Mouse (Mus musculus) embryo, embryonic 10.5 days (tissue): ENCODE measurements around the gene Cmtm2b.
A peak's percentile ranks its signal among the peaks of the same experiment; 100 is the strongest.
"Not testable (repeated sequence)": the region's sequence is repeated elsewhere in the genome, so short reads cannot be mapped to it uniquely, and the experiment has no call there.

Source experiments
- DNase-seq: peaks from one replicate; pipeline ENCODE4 v3.0.0-alpha.2; 2015; ENCODE audit warnings: low spot score

The Cmtm2b gene

GRCm38 (mm10) chr8:104321930-104322329 lies at the start of gene Cmtm2b:
Gene Cmtm2b, plus strand, starts transcription at chr8:104322230.
- DNase-seq = not testable (repeated sequence)

DNA sequence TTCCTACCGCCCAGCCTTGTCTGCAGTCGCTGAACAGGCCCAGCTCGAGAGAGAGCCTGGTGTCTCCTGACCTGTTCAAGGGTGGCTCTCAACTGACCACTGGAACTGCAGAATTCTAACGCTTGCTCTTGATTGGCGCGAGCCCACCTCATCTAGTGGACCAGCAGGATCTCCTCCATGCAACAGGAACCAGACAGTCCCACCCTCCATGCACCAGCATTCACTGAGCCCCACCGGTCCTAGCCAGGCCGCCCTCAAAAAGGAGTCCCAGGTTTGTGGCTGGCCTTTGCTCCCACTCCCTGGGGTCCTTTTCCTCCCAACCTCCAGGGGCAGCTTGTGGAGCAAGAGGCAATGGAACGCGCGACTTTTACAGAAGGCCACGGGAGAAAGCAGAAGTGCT lies 28.9 kb upstream of the Cmtm2b start, which contains the start of gene Cmtm2a:
TSS of gene Cmtm2a (minus strand) at position 101 of the 400 bp plus-strand sequence.
- not testable (repeated sequence) for DNase-seq

- DNase-seq = no peak
Observed at GRCm38 (mm10) chr8:104294396-104294795, 27.6 kb upstream of the Cmtm2b start.

- DNase-seq = peak; percentile 72
Observed at GRCm38 (mm10) chr8:104301577-104301976, 20.5 kb upstream of the Cmtm2b start.

- not testable (repeated sequence) for DNase-seq
Observed at GRCm38 (mm10) chr8:104302536-104302935, 19.5 kb upstream of the Cmtm2b start.

DNA sequence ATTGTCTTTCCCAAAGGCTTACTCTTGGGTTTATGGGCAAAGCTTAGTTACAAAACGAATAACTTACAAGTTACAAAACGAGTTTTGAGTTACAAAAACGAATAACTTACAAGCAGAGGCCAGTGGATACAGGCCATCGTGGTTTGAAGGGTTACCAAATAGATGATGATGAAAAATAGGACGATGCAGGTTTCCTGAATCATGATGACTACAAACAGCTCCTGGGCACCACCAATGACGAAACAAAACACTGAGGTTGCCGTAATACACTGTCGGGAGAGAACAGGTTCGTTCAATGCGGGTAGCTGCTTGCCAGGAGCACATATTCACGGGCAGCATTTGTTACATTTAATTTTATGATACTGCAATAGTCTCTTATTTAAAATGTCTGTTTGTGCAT lies 17.1 kb upstream of the Cmtm2b start:
- DNase-seq = no peak

DNA sequence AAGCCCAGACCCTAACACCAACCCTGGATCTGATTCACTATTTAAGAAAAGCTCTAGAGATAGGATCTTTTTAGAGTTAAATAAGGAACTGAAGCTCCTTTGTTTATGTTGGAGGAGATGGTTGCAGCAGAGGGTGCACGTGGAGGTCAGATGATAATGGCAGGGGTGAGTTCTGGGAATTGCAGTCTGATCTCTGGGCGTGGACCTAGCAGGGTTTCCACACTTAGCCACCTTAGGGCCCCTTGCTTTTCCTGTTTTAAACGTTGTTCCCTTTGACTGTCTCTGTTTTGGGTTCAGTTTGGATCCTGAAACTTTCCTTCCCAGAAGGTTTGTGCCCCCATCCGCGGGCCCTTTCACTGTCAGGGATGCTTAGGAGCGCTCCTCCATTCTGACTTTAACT lies 13.7 kb upstream of the Cmtm2b start:
- not testable (repeated sequence) for DNase-seq

DNA sequence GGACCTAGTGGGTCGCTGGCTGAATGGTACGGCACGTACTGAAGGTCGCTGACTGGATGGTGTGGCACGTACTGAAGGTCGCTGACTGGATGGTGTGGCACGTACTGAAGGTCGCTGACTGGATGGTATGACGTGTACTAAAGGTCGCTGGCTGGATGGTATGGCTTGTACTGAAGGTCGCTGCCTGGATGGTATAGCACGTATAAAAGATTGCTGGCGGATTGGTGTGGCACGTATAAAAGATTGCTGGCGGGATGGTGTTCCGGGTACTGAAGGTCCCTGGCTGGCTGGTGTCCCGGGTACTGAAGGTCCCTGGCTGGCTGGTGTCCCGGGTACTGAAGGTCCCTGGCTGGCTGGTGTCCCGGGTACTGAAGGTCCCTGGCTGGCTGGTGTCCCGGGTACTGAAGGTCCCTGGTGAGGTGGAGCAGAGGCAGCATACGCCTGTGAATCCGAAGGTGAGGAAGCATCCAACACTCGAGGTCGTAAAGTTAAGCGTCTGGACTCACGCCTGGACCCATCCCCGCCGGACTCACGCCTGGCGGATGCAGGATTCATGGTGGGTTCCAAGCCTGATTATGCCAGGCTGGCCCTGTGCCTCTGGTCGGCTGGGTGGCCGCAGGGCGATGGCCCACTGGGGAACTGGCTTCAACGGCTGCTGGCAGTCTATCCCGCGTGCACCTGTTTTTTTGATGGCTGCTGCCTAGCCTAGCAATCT lies 12.4 kb upstream of the Cmtm2b start, which contains the start of the genes Gm45711 and Cmtm1:
TSS of gene Gm45711 (minus strand) at position 641 of the 715 bp plus-strand sequence.
TSS of gene Cmtm1 (minus strand) at position 705 of the 715 bp plus-strand sequence.
- DNase-seq = not testable (repeated sequence)

DNA sequence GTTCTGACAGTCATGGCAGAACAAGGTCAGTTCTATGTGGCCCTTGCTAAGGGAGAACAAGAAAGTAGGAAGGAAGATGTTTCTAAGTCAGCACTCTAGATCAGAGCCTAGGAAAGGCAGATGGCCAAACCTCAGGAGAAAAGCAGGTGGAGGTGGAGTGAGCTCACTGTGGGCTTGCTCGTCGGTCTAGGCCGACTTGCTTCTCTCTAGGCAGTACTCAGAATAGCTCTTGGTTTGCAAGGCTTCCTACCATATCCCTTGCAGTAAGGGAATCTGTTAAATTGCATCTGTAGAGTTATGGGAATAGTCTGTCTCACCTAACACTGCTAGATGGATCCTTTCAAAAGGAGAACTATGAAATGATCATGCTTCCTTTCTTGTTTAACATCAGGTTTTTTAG lies 10.0 kb upstream of the Cmtm2b start:
- DNase-seq = not testable (repeated sequence)

DNA sequence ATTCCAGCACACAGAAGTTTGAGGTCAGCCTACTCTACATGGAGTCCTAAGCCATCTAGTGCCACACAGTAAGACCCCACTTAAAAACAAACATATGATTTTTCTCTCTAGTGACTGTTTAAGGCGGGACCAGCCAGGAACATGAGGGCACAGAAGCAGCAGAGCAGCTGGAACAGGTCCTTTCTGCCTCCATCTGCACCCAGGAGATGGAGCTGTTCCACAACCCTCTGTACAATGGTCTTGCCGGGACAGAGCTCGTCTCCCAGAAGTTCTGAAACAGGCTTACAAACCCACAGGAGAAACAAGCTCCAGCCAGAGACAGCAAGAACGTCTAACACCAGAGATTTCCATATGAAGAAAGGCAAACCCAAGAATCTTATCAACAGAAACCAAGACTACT lies 8.7 kb upstream of the Cmtm2b start:
- DNase-seq = no peak

GRCm38 (mm10) chr8:104321267-104321666 lies 763 bp upstream of the Cmtm2b start, which contains the start of gene Gm11020:
Gene Gm11020, plus strand, starts transcription at chr8:104321567.
- not testable (repeated sequence) for DNase-seq

DNA sequence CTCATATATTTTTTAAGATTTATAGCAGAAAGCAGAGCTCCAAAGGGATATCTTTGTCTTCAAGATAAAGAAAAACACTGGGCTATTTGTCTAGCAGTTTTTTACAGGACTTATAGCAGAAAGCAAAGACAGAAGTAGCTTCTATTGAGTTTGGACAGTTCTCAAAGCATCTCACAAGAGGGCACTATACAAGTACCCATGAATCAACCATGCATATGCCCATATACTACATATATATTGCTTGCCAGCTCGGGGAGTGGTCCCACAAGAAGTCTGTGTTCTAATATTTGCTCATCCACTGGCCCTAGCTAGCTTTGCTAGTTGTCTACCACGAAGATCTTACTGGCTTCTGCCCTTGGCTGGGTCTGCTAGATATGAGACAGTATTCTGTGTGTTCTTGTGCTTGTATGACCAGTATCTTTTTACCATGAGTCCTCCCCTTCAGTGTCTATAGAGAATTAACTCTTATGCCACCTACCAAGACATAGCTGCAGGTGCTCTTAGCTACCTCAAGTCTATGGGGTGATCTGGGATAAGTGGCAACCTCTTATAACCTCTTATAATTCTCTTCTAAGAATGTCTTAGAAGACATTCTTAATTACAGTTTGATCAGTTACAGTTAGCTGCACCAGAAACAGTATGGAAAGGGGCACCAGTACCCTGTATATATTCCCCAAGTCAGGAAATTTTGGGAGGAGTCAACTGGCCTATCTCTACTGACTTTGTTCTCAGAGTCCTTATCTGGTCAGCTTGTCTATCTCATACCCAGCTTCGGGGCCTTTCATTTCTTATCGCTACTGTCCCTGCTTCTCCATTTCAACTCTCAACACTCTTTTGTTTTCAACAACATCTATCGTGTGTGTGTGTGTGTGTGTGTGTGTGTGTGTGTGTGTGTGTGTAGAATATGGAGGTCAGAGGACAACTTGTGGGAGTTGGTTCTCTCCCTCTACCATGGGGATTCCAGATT lies 10.9 kb downstream of the Cmtm2b start:
- no peak for DNase-seq

DNA sequence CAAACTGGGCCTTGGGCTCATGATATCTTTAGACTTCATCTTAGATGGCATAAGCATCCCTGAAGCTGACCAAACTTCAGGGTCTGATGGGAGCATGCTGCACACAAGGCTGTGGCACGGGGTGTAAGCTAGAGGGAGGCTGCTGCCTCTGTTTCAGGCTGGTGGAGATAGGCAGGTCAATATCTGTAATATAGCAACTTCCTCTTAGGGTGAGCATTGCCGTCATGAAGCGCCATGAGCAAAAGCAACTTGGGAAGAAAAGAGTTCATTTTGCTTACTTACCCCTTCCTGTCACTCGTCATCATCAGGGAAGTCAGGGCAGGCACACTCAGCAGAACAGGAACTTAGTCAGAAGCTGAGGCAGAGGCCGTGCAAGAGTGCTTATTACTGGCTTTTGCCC lies 11.8 kb downstream of the Cmtm2b start:
- DNase-seq = no peak

DNA sequence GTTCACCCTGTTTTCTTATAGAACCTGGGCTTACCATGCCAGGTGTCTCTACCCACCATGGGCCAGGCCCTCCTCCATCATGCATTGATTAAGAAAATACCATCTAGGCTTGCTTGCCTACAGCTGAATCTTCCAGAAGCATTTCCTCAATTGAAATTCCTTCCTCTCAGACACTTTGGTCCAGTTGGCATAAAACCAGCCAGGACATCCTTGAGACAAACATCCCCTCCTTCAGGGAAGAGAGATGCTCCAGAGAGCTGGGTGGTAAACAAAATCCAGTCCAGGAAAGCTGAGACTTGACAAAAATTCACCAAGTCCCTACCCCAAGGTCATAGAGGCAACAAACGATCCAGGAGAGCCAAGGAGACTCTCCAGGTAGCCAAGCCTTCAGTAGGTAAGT lies 12.2 kb downstream of the Cmtm2b start:
- no peak for DNase-seq

- no peak for DNase-seq
Observed at GRCm38 (mm10) chr8:104336806-104337205, 14.8 kb downstream of the Cmtm2b start.

GRCm38 (mm10) chr8:104337890-104338289 lies 15.9 kb downstream of the Cmtm2b start:
- DNase-seq = no peak

DNA sequence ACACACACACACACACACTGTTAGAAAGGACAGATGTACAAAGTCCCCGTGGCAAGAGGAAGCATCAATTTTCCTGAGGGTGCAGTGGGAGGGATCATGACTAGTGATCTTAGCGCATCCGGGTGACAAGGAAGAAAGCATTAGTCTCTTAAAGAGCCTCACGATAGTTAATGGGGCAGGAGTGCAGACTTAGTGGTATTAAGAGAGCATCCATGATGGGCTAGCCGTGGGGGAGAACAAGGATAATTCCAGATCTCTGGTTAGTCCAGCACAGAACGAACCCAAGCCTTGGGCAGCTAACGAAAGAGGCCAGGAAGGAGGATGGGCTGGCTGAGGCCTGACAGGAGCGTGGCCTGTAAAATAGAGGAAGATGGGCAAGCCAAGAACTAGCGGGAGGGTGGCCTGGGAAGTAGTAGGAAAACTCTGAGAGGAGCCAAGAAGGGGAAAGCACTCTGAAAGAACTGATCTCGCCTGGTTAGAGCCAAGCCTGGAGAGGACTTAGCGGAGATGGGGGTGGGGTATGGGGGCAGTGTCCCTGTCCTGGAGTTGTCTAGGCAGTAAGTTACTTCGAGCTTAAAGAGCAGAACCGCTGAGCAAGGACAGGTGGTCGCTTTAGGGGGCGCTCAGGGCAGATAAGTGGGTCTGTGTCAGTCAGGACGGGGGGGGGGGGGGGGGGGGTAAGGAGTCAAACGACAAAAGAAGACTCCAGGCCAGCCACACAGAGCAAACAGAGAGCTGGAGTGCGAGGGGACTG lies 17.4 kb downstream of the Cmtm2b start, which contains the start of gene Cmtm3:
TSS of gene Cmtm3 (plus strand) at position 182 of the 754 bp plus-strand sequence.
- peak; percentile 41 for DNase-seq

DNA sequence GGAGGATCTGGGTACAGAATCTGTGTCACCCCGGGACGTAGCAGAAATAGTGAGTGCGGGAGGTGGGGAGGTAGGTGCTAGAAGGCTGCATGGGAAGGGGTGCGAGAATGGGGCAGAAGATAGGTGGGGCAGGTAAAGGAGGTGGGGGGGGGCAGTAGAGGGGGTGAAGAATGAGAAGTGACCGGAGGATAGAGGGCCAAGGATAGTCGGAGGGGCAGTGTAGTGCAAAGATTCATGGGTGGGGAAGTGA lies 17.9 kb downstream of the Cmtm2b start:
- peak; percentile 11 for DNase-seq

DNA sequence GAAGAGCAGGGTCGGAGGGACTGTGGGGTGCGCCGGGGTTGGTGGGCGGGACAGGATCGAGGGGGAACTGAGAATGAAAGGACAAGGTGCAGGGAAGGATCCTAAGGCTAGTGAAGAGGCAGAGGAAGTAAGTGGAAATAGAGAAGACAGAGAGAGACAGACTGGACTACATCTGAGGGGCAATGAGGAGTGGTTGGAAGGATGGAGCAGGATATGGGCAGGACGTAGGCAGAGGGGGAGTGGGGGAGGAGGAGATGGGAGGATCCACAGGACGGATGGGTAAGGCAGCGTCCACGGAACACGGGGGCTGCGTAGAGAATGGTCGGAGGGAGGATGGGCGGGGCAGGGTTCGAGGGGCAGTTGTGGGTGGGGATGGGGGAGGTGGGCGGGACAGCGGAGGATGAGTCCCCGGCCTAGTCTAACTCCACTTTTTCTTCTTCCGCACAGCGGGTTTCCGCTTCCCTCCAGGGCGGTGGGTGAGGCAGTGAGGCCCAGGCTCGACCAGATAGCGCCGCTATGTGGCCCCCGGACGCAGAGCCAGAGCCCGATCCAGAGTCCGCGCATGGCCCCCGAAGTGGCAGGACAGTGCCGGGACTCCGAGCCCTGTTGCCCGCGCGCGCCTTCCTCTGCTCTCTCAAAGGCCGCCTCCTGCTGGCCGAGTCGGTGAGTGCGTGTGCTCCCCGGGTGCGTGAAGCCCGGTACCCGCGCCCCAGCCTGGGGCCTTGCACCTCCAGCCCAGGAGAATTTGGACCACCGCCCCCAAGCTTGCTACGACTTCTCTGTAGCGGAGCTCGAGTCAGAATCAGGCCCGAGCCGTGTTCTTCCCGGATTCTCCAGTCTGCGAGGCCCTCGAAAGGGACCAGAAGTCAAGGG lies 18.4 kb downstream of the Cmtm2b start:
- DNase-seq = peak; percentile 87

DNA sequence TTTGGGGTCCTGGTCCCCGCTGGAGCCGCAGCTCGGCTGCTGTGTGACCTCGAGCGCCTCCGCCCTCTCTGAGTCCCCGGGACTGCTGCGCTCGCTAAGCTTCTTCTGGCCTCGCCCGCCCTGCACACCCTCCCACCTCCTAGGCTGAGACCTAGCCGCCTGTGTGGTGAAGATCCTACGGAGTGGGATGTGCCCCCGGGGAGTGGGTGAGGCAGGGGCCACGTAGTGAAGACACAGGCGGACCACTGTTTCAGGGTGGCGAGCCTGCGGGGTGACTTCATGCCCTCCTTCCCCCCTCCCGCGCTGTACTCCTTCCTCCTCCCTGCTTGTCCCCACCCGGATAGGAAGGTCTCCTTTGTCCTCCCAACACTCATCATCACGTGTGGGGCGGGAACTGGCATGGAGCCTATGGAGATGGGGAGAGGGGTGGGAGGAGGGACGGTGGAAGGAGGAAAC lies 19.1 kb downstream of the Cmtm2b start:
- DNase-seq = peak; percentile 83

GRCm38 (mm10) chr8:104341678-104342077 lies 19.6 kb downstream of the Cmtm2b start:
- DNase-seq = no peak
